8 mouse cellular contexts compared by ENCODE assay signal in the genomic region with DNA sequence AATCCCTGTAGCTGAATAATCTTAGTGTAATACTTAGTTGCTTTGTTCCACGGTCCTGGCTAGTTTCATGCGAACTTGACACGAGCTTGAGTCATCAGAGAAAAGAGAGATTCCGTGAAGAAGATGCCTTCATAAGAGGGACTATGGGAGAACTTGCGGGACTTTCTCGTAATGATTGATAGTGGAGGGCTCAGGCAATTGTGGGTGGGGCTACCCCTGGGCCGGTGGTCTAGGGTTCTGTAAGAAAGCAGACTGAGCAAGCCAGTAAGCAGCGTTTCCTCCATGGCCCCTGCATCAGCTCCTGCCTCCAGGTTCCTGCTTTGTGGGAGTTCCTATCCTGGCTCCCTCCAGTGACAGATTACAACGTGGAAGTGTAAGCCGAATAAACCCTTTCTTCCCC. TPM values are rescaled to one million over a fixed set of nuclear protein-coding genes. Genes with fewer than 3 reads are reported as not detected.
A peak's percentile ranks its signal among the peaks of the same experiment; 100 is the strongest.
DNase-seq lines count a peak whose midpoint lies in the region; ATAC-seq lines count a peak whose summit lies in the region.

No protein-coding gene starts in this region.

- WGBS in heart, embryonic 16.5 days: 22% methylated on average over 10 of the region's 10 CpGs
- WGBS in midbrain, embryonic 11.5 days: 27% methylated on average over 10 of the region's 10 CpGs

- H3K9ac ChIP-seq in heart, embryonic 16.5 days (ENCODE audit: low read length): no peak overlapping the region; the same call in 1 of the 2 replicates
- no peak overlapping the region for H3K9ac ChIP-seq in midbrain, embryonic 11.5 days (ENCODE audit: low read length)

- no peaks in the 10 kb centered on the region for H3K9me3 ChIP-seq in heart, embryonic 16.5 days (replicated peaks; ENCODE audit: control insufficient read depth, low read length)
- no peaks in the 10 kb centered on the region for H3K9me3 ChIP-seq in midbrain, embryonic 11.5 days (ENCODE audit: control insufficient read depth, low read length)

- peaks cover 10% of the 10 kb centered on the region for H3K4me1 ChIP-seq in heart, embryonic 16.5 days (ENCODE audit: control insufficient read depth, insufficient read depth, low read length)
- peaks cover 11% of the 10 kb centered on the region for H3K4me1 ChIP-seq in midbrain, embryonic 11.5 days (ENCODE audit: control insufficient read depth, insufficient read depth, low read length)

- H3K27me3 ChIP-seq in heart, embryonic 16.5 days (ENCODE audit: control insufficient read depth, insufficient read depth, low read length): peaks cover under 1% of the 10 kb centered on the region; the same call in 1 of the 2 replicates
- no peaks in the 10 kb centered on the region for H3K27me3 ChIP-seq in midbrain, embryonic 11.5 days (ENCODE audit: control insufficient read depth, insufficient read depth, low read length)

- peak overlapping the region; percentile 81 for H3K4me2 ChIP-seq in heart, embryonic 16.5 days (ENCODE audit: low read depth, low read length)
- peak overlapping the region; percentile 47 for H3K4me2 ChIP-seq in midbrain, embryonic 11.5 days

- 0 out of 2 replicates have a peak overlapping the region, but pooled peaks have one; percentile 12 for H3K27ac ChIP-seq in heart, embryonic 16.5 days (ENCODE audit: low read length)
- H3K27ac ChIP-seq in midbrain, embryonic 11.5 days (ENCODE audit: low read depth, low read length): no peak overlapping the region

- DNase-seq in kidney, adult 11 months: peak; percentile 38
- DNase-seq in kidney, postnatal 10 days: no peak
- DNase-seq in brain, adult 2 months (ENCODE audit: low read depth, low spot score): peak; percentile 9
- DNase-seq in midbrain, embryonic 11.5 days (ENCODE audit: low spot score, missing footprints): peak; percentile 85
- no peak for DNase-seq in adrenal gland, adult 18-20 months (ENCODE audit: low spot score in 2 of 2)
- no peak for DNase-seq in thymus, postnatal 10 days (ENCODE audit: low spot score in 2 of 2)
- no peak for DNase-seq in B cell, adult 2 months

- peak overlapping the region; percentile 74; the same call in 1 of the 2 replicates for H3K4me3 ChIP-seq in heart, embryonic 16.5 days (ENCODE audit: low read length)
- H3K4me3 ChIP-seq in midbrain, embryonic 11.5 days (ENCODE audit: low read depth, low read length): peak overlapping the region; percentile 18; the same call in 1 of the 2 replicates

- no peak for ATAC-seq in heart, embryonic 16.5 days (replicated peaks; ENCODE audit: extremely low read depth, insufficient read depth, low FRiP score)
- ATAC-seq in midbrain, embryonic 11.5 days (ENCODE audit: low FRiP score): no peak

- H3K36me3 ChIP-seq in heart, embryonic 16.5 days (ENCODE audit: control insufficient read depth, insufficient read depth): no peaks in the 10 kb centered on the region
- H3K36me3 ChIP-seq in midbrain, embryonic 11.5 days (ENCODE audit: control insufficient read depth, insufficient read depth, low read length): no peaks in the 10 kb centered on the region

RNA-seq across cellular contexts. Expression of a gene that starts 0.8 kb away (rescaled TPM):
- polyA plus RNA-seq in heart, embryonic 16.5 days (2015; fragmentation: Nextera tagmentation; extraction: Ambion mirVana): 2.9 and 3.1 TPM in 2 replicates
- 3.1 and 4.3 TPM in 2 replicates for polyA plus RNA-seq in midbrain, embryonic 11.5 days (2014; fragmentation: Nextera tagmentation; extraction: Ambion mirVana)
- total RNA-seq in adrenal gland, adult 18-20 months (2021): 1 to 10 TPM; 4.6 to 6.6 TPM

RNA-seq across cellular contexts. Expression of a gene that starts 7.7 kb away (rescaled TPM):
- 0.52 and 0.80 TPM in 2 replicates for polyA plus RNA-seq in heart, embryonic 16.5 days (2015; fragmentation: Nextera tagmentation; extraction: Ambion mirVana)
- polyA plus RNA-seq in midbrain, embryonic 11.5 days (2014; fragmentation: Nextera tagmentation; extraction: Ambion mirVana): 0.04 and 0.22 TPM in 2 replicates
- 1 to 10 TPM in 1 of 2 experiments, under 1 TPM in 1; 0.53 to 1.9 TPM for total RNA-seq in adrenal gland, adult 18-20 months (2021)

RNA-seq across cellular contexts. Expression of a gene that starts 43.8 kb away (rescaled TPM):
- 7.5 and 11.0 TPM in 2 replicates for polyA plus RNA-seq in heart, embryonic 16.5 days (2015; fragmentation: Nextera tagmentation; extraction: Ambion mirVana)
- polyA plus RNA-seq in midbrain, embryonic 11.5 days (2014; fragmentation: Nextera tagmentation; extraction: Ambion mirVana): 85.6 and 110 TPM in 2 replicates
- total RNA-seq in adrenal gland, adult 18-20 months (2021): 10 to 100 TPM; 69.8 to 88.5 TPM

Comparison
In these comparisons a context has a peak if more than half of its experiments do, and no peak if none do; other contexts are left out.
1. DNase-seq: peak in kidney, adult 11 months (single experiment), brain, adult 2 months (single experiment) and midbrain, embryonic 11.5 days (single experiment); none in kidney, postnatal 10 days (single experiment), adrenal gland, adult 18-20 months (0 of 2), thymus, postnatal 10 days (0 of 2) and B cell, adult 2 months (0 of 2).